Mouse (Mus musculus) limb, embryonic 14.5 days (tissue): ENCODE measurements at regions not wholly inside any gene's neighbourhood (a gene's known extent, or its start where the extent isn't known, plus 50 kb on each side); places are given as distances from the start of the nearest gene placed in this dataset.

Source experiments
- ATAC-seq: fragments of 200-750 bp; cut with Nextera tagmentation; 2 replicates; pipeline ENCODE4 v1.8.0; 2017; ENCODE audit warnings: low read depth, moderate number of reproducible peaks, moderate TSS enrichment; ENCODE audit not compliant: low FRiP score
- DNase-seq: peaks from one replicate; pipeline ENCODE4 v3.0.0-alpha.2; 2015; ENCODE audit warnings: low spot score
- H3K27ac ChIP-seq: fragments of 300-500 bp; sonication (generic); replicated peaks from 2 replicates; pipeline ENCODE4 v1.5.1; 2014; ENCODE audit warnings: low read depth, mild to moderate bottlenecking, low read length, moderate library complexity, mixed read lengths
- H3K27me3 ChIP-seq: fragments of 300-500 bp; sonication (generic); 2 replicates; pipeline ENCODE4 v1.6.1; 2014; ENCODE audit warnings: low read length, mixed read lengths; ENCODE audit not compliant: control insufficient read depth, insufficient read depth
- H3K36me3 ChIP-seq: fragments of 300-500 bp; sonication (generic); 2 replicates; pipeline ENCODE4 v1.6.1; 2014; ENCODE audit warnings: mild to moderate bottlenecking, low read length, moderate library complexity, mixed read lengths; ENCODE audit not compliant: control insufficient read depth, insufficient read depth
- H3K4me1 ChIP-seq: fragments of 300-500 bp; sonication (generic); 2 replicates; pipeline ENCODE4 v1.6.1; 2014; ENCODE audit warnings: antibody characterized with exemption, low read length, mixed read lengths; ENCODE audit not compliant: control insufficient read depth, insufficient read depth
- H3K4me2 ChIP-seq: fragments of 300-500 bp; sonication (generic); replicated peaks from 2 replicates; pipeline ENCODE4 v1.6.1; 2014; ENCODE audit warnings: low read depth, mild to moderate bottlenecking, low read length, moderate library complexity; ENCODE audit not compliant: severe bottlenecking
- H3K4me3 ChIP-seq: fragments of 300-500 bp; sonication (generic); replicated peaks from 2 replicates; pipeline ENCODE4 v1.5.1; 2014; ENCODE audit warnings: low read length
- H3K9ac ChIP-seq: fragments of 300-500 bp; sonication (generic); 2 replicates; pipeline ENCODE4 v1.6.1; 2014; ENCODE audit warnings: mild to moderate bottlenecking, low read depth, low read length, moderate library complexity; ENCODE audit not compliant: severe bottlenecking
- H3K9me3 ChIP-seq: fragments of 300-500 bp; sonication (generic); 2 replicates; pipeline ENCODE4 v1.6.1; 2016; ENCODE audit warnings: low read length; ENCODE audit not compliant: control insufficient read depth
- POLR2A ChIP-seq: fragments of 200-500 bp; IDR thresholded peaks from 2 replicates; pipeline ENCODE4 v1.8.0; 2012; ENCODE audit warnings: inconsistent platforms, mild to moderate bottlenecking, moderate library complexity, borderline replicate concordance; ENCODE audit not compliant: insufficient read depth, insufficient read length; ENCODE audit errors: extremely low read depth
- WGBS: fragments of 180-500 bp; shearing (Covaris S2); extraction: QIAGEN DNeasy Blood & Tissue Kit; methylation state at CpG from one replicate; pipeline ENCODE4 v1.1.7; 2014; 5-methylcytosine and 5-hydroxymethylcytosine counted together

DNA sequence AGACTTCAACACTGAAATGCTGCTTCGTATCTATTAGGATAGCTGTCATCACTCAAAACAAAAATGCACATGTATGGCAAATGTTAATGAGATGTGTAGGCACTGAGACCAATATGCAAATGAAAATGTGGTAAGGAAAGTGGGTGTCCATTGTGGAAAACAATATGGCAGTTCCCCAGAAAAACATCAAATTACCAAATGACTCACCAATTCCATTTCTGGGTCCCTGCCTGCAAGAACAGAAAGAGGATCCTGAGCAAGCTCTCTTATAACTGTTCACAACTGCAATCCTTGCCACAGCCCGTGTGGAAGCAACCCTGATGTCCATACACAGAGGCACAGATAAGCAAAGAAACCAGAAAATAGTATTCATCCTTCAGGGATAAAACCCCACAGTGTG, 442.0 kb downstream of the Defb40 start:
- Histone ChIP-seq H3K27me3 (no peaks in the 10 kb centered on the region), H3K9me3 (no peaks in the 10 kb centered on the region), H3K27ac (no peak overlapping the region), H3K4me2 (no peak overlapping the region), H3K9ac (no peak overlapping the region), H3K36me3 (no peaks in the 10 kb centered on the region), H3K4me1 (no peaks in the 10 kb centered on the region), H3K4me3 (no peak overlapping the region)
- ATAC-seq (no peak), DNase-seq (no peak)
- 82% methylated on average over 2 of the region's 2 CpGs for WGBS
- no peak for TF ChIP-seq POLR2A

DNA sequence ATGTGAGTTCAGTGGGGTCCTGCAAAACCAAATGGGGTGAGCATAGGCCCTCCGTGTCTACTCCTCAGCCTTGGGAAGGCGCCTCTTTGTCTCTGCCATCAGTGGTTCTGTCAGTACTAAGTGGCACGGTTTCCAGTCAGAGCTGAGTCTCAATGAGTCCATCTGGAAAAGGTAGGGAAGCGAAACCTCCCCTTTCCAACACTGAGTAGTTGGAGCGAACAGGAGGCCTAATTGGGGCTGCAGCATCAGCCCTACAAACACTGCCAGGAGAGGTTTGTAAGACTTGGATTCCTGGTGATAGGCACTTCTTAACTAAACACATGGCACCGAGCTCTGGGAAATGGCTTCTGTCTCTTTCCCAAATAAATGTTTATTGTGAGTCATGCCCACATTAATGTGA, 449.9 kb downstream of the Defb40 start:
- Histone ChIP-seq H3K4me1 (no peaks in the 10 kb centered on the region), H3K27me3 (no peaks in the 10 kb centered on the region), H3K9me3 (no peaks in the 10 kb centered on the region), H3K27ac (no peak overlapping the region), H3K4me3 (no peak overlapping the region), H3K9ac (no peak overlapping the region), H3K4me2 (no peak overlapping the region), H3K36me3 (no peaks in the 10 kb centered on the region)
- ATAC-seq: no peak
- WGBS: 85% methylated on average over 6 of the region's 6 CpGs
- no peak for DNase-seq
- no peak for TF ChIP-seq POLR2A

DNA sequence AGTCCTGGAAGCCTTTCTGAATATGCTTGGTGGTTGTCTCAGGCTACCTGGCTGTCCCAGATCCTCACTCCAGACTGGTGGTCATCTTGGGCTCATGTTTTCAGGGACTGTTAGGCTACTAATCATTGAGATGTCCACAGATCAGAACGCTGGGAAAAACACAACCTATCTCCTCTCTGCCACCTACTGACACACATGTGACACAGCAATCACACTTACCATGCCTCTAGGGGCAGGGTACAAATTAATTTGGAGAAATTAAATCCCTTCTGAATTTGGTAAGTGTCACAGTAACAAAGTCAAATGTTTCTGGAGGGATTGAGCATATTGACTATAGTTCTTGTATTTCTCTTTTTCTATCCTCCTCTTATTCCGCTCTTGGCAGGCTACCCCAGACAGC, 465.6 kb downstream of the Defb40 start:
- TF ChIP-seq POLR2A: no peak
- DNase-seq (no peak), ATAC-seq (no peak)
- Histone ChIP-seq H3K27ac (no peak overlapping the region), H3K4me2 (no peak overlapping the region), H3K9me3 (no peaks in the 10 kb centered on the region), H3K4me1 (no peaks in the 10 kb centered on the region), H3K36me3 (no peaks in the 10 kb centered on the region), H3K9ac (no peak overlapping the region), H3K27me3 (no peaks in the 10 kb centered on the region), H3K4me3 (no peak overlapping the region)
- WGBS: 65% methylated on average over 2 of the region's 2 CpGs

DNA sequence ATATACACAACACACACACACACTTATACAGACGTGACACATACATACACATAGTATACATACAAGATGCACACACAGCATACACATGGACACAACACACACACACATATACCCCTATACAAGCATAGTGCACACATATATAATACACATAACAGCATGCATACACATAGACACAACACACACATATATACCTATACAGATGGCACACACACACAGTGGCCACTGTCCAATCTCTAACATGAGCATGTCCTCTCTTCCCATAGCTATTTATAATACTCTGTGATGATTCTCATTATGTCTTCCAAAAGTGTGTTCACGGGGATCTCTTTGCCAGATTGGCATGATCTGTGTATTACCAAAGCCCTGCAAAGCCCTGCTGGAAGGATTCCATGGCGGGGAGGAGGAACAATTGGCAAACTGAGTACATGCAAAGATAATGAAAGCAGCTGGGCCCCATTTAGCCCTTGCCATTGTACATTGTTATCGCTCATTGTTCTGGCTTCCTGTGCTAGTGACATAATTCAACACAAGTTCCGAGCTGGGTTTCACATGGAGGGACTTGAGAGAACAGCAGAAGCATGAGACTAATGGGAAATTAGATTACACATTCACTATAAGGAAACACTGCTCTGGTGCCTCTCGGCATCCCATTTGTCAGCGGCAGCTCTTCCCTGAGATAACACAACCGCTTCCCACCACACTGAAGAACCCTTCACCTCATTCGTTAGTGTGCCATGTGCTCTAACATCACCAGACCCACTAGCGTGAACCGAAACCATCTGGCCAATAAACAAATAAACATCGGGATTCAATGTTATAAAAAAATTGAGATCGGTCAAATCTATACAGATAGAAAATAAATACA, 471.7 kb downstream of the Defb40 start:
- Histone ChIP-seq H3K36me3 (no peaks in the 10 kb centered on the region), H3K27me3 (no peaks in the 10 kb centered on the region), H3K27ac (no peak overlapping the region), H3K4me3 (no peak overlapping the region), H3K4me1 (no peaks in the 10 kb centered on the region), H3K4me2 (no peak overlapping the region), H3K9me3 (no peaks in the 10 kb centered on the region), H3K9ac (no peak overlapping the region)
- 83% methylated on average over 13 of the region's 13 CpGs for WGBS
- ATAC-seq (no peak), DNase-seq (no peak)
- no peak for TF ChIP-seq POLR2A

DNA sequence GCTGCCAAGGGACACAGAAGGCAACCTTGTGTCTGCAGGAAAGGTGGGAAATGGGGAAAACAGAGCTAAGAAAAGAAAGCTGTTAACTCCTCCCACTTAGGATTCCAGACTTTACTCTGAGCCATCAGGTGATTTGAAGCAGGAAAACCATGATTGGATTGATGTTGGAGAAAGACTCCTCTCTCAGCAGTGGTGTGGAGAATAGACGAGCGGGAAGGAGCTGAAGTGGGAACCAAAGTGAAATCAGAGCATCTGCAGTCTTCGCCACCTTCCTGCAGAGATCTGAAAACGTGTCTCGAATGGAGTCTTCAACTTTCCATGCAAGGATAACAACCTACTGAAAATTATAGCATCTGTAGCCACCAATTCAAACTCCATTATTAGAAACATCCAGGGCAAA, 487.4 kb downstream of the Defb40 start:
- Histone ChIP-seq H3K27me3 (no peaks in the 10 kb centered on the region), H3K36me3 (no peaks in the 10 kb centered on the region), H3K4me2 (no peak overlapping the region), H3K4me1 (no peaks in the 10 kb centered on the region), H3K9ac (no peak overlapping the region), H3K9me3 (no peaks in the 10 kb centered on the region), H3K27ac (no peak overlapping the region), H3K4me3 (no peak overlapping the region)
- 88% methylated on average over 5 of the region's 5 CpGs for WGBS
- DNase-seq (no peak), ATAC-seq (no peak)
- TF ChIP-seq POLR2A: no peak

DNA sequence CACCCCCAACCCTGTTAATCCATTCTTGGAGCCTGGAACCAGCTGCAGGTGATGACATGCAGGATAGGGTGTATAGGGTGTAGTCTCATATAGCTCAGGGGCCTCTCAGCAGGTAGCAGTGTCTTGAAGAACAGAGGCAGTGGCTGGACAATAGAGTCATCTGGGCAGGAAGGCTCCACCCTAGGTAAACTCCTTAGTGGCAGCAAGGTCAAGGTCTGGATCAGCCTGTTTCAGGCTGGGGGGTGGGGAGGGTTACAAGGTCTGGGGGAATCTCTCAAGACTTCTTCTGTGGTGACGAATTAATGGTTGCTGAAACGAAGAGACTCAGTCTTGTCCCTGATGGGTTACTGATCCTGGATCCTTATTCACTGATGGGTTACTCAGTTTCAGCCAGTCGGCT, 498.0 kb downstream of the Defb40 start:
- WGBS: 85% methylated on average over 3 of the region's 3 CpGs
- Histone ChIP-seq H3K27me3 (no peaks in the 10 kb centered on the region), H3K4me2 (no peak overlapping the region), H3K4me1 (no peaks in the 10 kb centered on the region), H3K36me3 (no peaks in the 10 kb centered on the region), H3K9me3 (no peaks in the 10 kb centered on the region), H3K27ac (no peak overlapping the region), H3K9ac (no peak overlapping the region), H3K4me3 (no peak overlapping the region)
- ATAC-seq (no peak), DNase-seq (no peak)
- TF ChIP-seq POLR2A: no peak
